Mouse (Mus musculus) kidney, embryonic 16.5 days (tissue): ENCODE data around the gene Gpc4. TPM values are rescaled to one million over a fixed set of nuclear protein-coding genes. Genes with fewer than 3 reads are reported as not detected.
A peak's percentile ranks its signal among the peaks of the same experiment; 100 is the strongest.

Experiments used
- ATAC-seq: fragments of 200-750 bp; cut with Nextera tagmentation; 2 replicates; pipeline ENCODE4 v1.8.0; 2017; ENCODE audit warnings: moderate TSS enrichment; ENCODE audit not compliant: low FRiP score, low TSS enrichment
- H3K27ac ChIP-seq: fragments of 300-500 bp; sonication (generic); 2 replicates; pipeline ENCODE4 v1.5.1; 2014; ENCODE audit warnings: low read length
- H3K27me3 ChIP-seq: fragments of 300-500 bp; sonication (generic); 2 replicates; pipeline ENCODE4 v1.6.1; 2014; ENCODE audit warnings: low read length, control low read depth, mixed read lengths; ENCODE audit not compliant: insufficient read depth
- H3K36me3 ChIP-seq: fragments of 300-500 bp; sonication (generic); 2 replicates; pipeline ENCODE4 v1.6.1; 2014; ENCODE audit warnings: low read length, control low read depth, mixed read lengths; ENCODE audit not compliant: insufficient read depth
- H3K4me1 ChIP-seq: fragments of 300-500 bp; sonication (generic); 2 replicates; pipeline ENCODE4 v1.6.1; 2014; ENCODE audit warnings: low read length, control low read depth, mixed read lengths; ENCODE audit not compliant: insufficient read depth
- H3K4me2 ChIP-seq: fragments of 300-500 bp; sonication (generic); replicated peaks from 2 replicates; pipeline ENCODE4 v1.6.1; 2014; ENCODE audit warnings: low read depth, low read length
- H3K4me3 ChIP-seq: fragments of 300-500 bp; sonication (generic); 2 replicates; pipeline ENCODE4 v1.5.1; 2014; ENCODE audit warnings: mild to moderate bottlenecking, low read length
- H3K9ac ChIP-seq: fragments of 300-500 bp; sonication (generic); replicated peaks from 2 replicates; pipeline ENCODE4 v1.6.1; 2014; ENCODE audit warnings: low read length
- H3K9me3 ChIP-seq: fragments of 300-500 bp; sonication (generic); 2 replicates; pipeline ENCODE4 v1.6.1; 2016; ENCODE audit warnings: low read length, control low read depth
- WGBS: fragments of 180-500 bp; shearing (Covaris S2); extraction: QIAGEN DNeasy Blood & Tissue Kit; methylation state at CpG from one replicate; pipeline ENCODE4 v1.1.7; 2014; 5-methylcytosine and 5-hydroxymethylcytosine counted together
- polyA plus RNA-seq: library from polyadenylated mRNA; unstranded; fragments of >200 nt; fragmentation: Nextera tagmentation; extraction: Ambion mirVana; gene quantifications from 2 replicates; pipeline ENCODE4 v1.2.1, GENCODE M21; 2015

Gene Gpc4
- 107 TPM in 2 replicates for polyA plus RNA-seq

GRCm38 (mm10) chrX:52164738-52165554, at the start of gene Gpc4:
Gpc4 (minus strand) TSS chrX:52165252.
- Histone ChIP-seq H3K36me3 (no peaks in the 10 kb centered on the region), H3K4me2 (peak within 1 kb of the TSS; percentile 61), H3K27me3 (peaks cover 8% of the 10 kb centered on the region; the same call in 1 of the 2 replicates), H3K9me3 (no peaks in the 10 kb centered on the region), H3K4me1 (0 out of 2 replicates have a peak, but pooled peaks cover 4% of the 10 kb centered on the region), H3K27ac (peak within 1 kb of the TSS; percentile 81), H3K9ac (peak within 1 kb of the TSS; percentile 75), H3K4me3 (peak within 1 kb of the TSS; percentile 59)
- peak; percentile 96 for ATAC-seq
- WGBS = 29% methylated on average over 65 of the region's 76 CpGs

- Histone ChIP-seq H3K36me3 (no peaks in the 10 kb centered on the region), H3K4me3 (no peak overlapping the region), H3K27me3 (no peaks in the 10 kb centered on the region; the same call in 1 of the 2 replicates), H3K9me3 (no peaks in the 10 kb centered on the region), H3K4me1 (no peaks in the 10 kb centered on the region), H3K4me2 (no peak overlapping the region), H3K27ac (no peak overlapping the region), H3K9ac (no peak overlapping the region)
- ATAC-seq = no peak
- 49% methylated on average over 4 of the region's 4 CpGs for WGBS
These were observed 47.8 kb upstream of the Gpc4 start for GRCm38 (mm10) chrX:52212846-52213245.

GRCm38 (mm10) chrX:52199836-52200235, 34.8 kb upstream of the Gpc4 start:
- no peak for ATAC-seq
- H3K9me3 ChIP-seq = no peaks in the 10 kb centered on the region
- H3K27me3 ChIP-seq = peaks cover 3% of the 10 kb centered on the region; the same call in 1 of the 2 replicates
- no peak overlapping the region for H3K4me2 ChIP-seq
- H3K27ac ChIP-seq = no peak overlapping the region
- no peak overlapping the region for H3K9ac ChIP-seq
- H3K36me3 ChIP-seq = no peaks in the 10 kb centered on the region
- WGBS = 29% methylated on average over 6 of the region's 6 CpGs
- H3K4me3 ChIP-seq = no peak overlapping the region
- H3K4me1 ChIP-seq = peaks cover 3% of the 10 kb centered on the region; the same call in 1 of the 2 replicates

GRCm38 (mm10) chrX:52193311-52193968, 28.4 kb upstream of the Gpc4 start:
- no peaks in the 10 kb centered on the region for H3K9me3 ChIP-seq
- ATAC-seq = 0 out of 2 replicates have a peak, but pooled peaks have one; percentile 31
- H3K4me3 ChIP-seq = no peak overlapping the region
- H3K9ac ChIP-seq = no peak overlapping the region
- peaks cover 4% of the 10 kb centered on the region; the same call in 1 of the 2 replicates for H3K27me3 ChIP-seq
- H3K4me1 ChIP-seq = peaks cover 3% of the 10 kb centered on the region; the same call in 1 of the 2 replicates
- no peak overlapping the region for H3K27ac ChIP-seq
- no peak overlapping the region; the same call in 1 of the 2 replicates for H3K4me2 ChIP-seq
- H3K36me3 ChIP-seq = no peaks in the 10 kb centered on the region
- 38% methylated on average over 4 of the region's 4 CpGs for WGBS

- Histone ChIP-seq H3K9ac (no peak overlapping the region), H3K9me3 (no peaks in the 10 kb centered on the region), H3K4me2 (no peak overlapping the region), H3K4me3 (no peak overlapping the region), H3K27me3 (peaks cover 6% of the 10 kb centered on the region; the same call in 1 of the 2 replicates), H3K27ac (no peak overlapping the region), H3K36me3 (no peaks in the 10 kb centered on the region), H3K4me1 (peaks cover 3% of the 10 kb centered on the region; the same call in 1 of the 2 replicates)
- no peak for ATAC-seq
- WGBS = 38% methylated on average over 4 of the region's 4 CpGs
These were observed 24.0 kb upstream of the Gpc4 start for GRCm38 (mm10) chrX:52189094-52189493.

GRCm38 (mm10) chrX:52183551-52184442, 18.7 kb upstream of the Gpc4 start:
- H3K36me3 ChIP-seq = no peaks in the 10 kb centered on the region
- no peak for ATAC-seq
- H3K4me1 ChIP-seq = no peaks in the 10 kb centered on the region
- 60% methylated on average over 5 of the region's 5 CpGs for WGBS
- no peak overlapping the region for H3K9ac ChIP-seq
- H3K27ac ChIP-seq = no peak overlapping the region
- H3K27me3 ChIP-seq = peaks cover 7% of the 10 kb centered on the region; the same call in 1 of the 2 replicates
- H3K4me2 ChIP-seq = no peak overlapping the region
- no peak overlapping the region for H3K4me3 ChIP-seq
- no peaks in the 10 kb centered on the region for H3K9me3 ChIP-seq

- ATAC-seq = no peak
- Histone ChIP-seq H3K4me1 (no peaks in the 10 kb centered on the region), H3K4me2 (no peak overlapping the region), H3K9me3 (no peaks in the 10 kb centered on the region), H3K4me3 (no peak overlapping the region), H3K9ac (no peak overlapping the region), H3K36me3 (no peaks in the 10 kb centered on the region), H3K27me3 (peaks cover 2% of the 10 kb centered on the region; the same call in 1 of the 2 replicates), H3K27ac (no peak overlapping the region)
- 56% methylated on average over 2 of the region's 2 CpGs for WGBS
These were observed 16.3 kb upstream of the Gpc4 start for GRCm38 (mm10) chrX:52181401-52181800.

GRCm38 (mm10) chrX:52177067-52177466, 12.0 kb upstream of the Gpc4 start:
- H3K9ac ChIP-seq = no peak overlapping the region
- no peak for ATAC-seq
- H3K9me3 ChIP-seq = no peaks in the 10 kb centered on the region
- no peak overlapping the region for H3K4me2 ChIP-seq
- H3K27me3 ChIP-seq = no peaks in the 10 kb centered on the region; the same call in 1 of the 2 replicates
- 76% methylated on average over 4 of the region's 4 CpGs for WGBS
- H3K36me3 ChIP-seq = no peaks in the 10 kb centered on the region
- no peak overlapping the region for H3K4me3 ChIP-seq
- H3K4me1 ChIP-seq = no peaks in the 10 kb centered on the region
- no peak overlapping the region for H3K27ac ChIP-seq

GRCm38 (mm10) chrX:52167519-52168244, 2.6 kb upstream of the Gpc4 start:
- Histone ChIP-seq H3K9ac (no peak overlapping the region), H3K9me3 (no peaks in the 10 kb centered on the region), H3K36me3 (no peaks in the 10 kb centered on the region), H3K4me2 (no peak overlapping the region), H3K27me3 (peaks cover 7% of the 10 kb centered on the region; the same call in 1 of the 2 replicates), H3K4me3 (no peak overlapping the region), H3K27ac (no peak overlapping the region), H3K4me1 (no peaks in the 10 kb centered on the region)
- no peak for ATAC-seq
- 55% methylated on average over 6 of the region's 6 CpGs for WGBS
